Comparison of ENCODE assay signal across 8 mouse cellular contexts in the genomic region with DNA sequence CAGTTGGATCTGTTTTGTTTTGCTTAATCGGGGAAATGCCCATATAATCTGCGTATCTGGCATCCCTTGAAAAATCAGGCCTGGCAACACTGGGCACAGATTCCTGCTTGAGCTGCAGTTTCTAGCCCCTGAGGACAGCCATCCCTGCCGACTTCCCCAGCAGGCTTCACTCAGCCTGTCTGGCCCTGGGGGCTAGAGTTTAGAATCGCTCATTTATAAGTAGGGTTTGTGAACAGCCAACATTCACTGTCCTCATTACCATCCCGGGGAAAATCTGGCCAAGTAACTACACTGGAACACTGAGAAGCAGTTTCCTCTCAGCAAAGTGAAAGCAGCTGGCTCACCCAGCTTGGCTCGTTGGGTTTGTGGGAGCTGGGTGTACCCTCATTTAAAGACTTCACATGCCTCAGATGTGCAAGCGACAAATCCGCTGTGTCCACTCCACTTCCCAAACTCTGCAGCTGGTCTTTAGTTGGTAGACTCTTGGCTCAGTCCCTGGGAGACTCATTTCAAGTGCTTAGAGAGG. TPM values are rescaled to one million over a fixed set of nuclear protein-coding genes. Genes with fewer than 3 reads are reported as not detected.
DNase-seq lines count a peak whose midpoint lies in the region; ATAC-seq lines count a peak whose summit lies in the region.

No protein-coding gene starts in this region.

- no peaks in the 10 kb centered on the region for H3K9me3 ChIP-seq in heart, embryonic 12.5 days (replicated peaks)
- no peaks in the 10 kb centered on the region for H3K9me3 ChIP-seq in embryonic facial prominence, embryonic 15.5 days (replicated peaks)
- no peaks in the 10 kb centered on the region for H3K9me3 ChIP-seq in heart, embryonic 15.5 days (replicated peaks)

- DNase-seq in heart, adult 11 months, result peak; percentile 96
- peak; percentile 21 to 42 for DNase-seq in kidney, postnatal 25 days
- peak; percentile 27 to 29 for DNase-seq in lung, adult 18-20 months
- peak; percentile 38 to 62 for DNase-seq in right cerebral cortex, adult 2 months (ENCODE audit: low spot score in 2 of 2)
- DNase-seq in spleen, postnatal 36 days (ENCODE audit: low spot score in 2 of 2), result no peak

- no peak overlapping the region for H3K9ac ChIP-seq in heart, embryonic 12.5 days
- no peak overlapping the region for H3K9ac ChIP-seq in embryonic facial prominence, embryonic 15.5 days
- 0 out of 2 replicates have a peak overlapping the region, but pooled peaks have one; percentile 25 for H3K9ac ChIP-seq in heart, embryonic 15.5 days

- no peak overlapping the region for H3K27ac ChIP-seq in heart, embryonic 12.5 days (ENCODE audit: poor library complexity, severe bottlenecking)
- peak overlapping the region; percentile 71 for H3K27ac ChIP-seq in embryonic facial prominence, embryonic 15.5 days (replicated peaks)
- peak overlapping the region; percentile 58 for H3K27ac ChIP-seq in heart, embryonic 15.5 days

- 65% methylated on average over 8 of the region's 8 CpGs for WGBS in heart, embryonic 12.5 days
- 17% methylated on average over 8 of the region's 8 CpGs for whole genome bisulfite sequencing in embryonic facial prominence, embryonic 15.5 days
- 55% methylated on average over 8 of the region's 8 CpGs for WGBS in heart, embryonic 15.5 days

- H3K27me3 ChIP-seq in heart, embryonic 12.5 days (replicated peaks), result no peaks in the 10 kb centered on the region
- H3K27me3 ChIP-seq in embryonic facial prominence, embryonic 15.5 days, result no peaks in the 10 kb centered on the region
- no peaks in the 10 kb centered on the region for H3K27me3 ChIP-seq in heart, embryonic 15.5 days

- peaks cover 21% of the 10 kb centered on the region for H3K4me1 ChIP-seq in heart, embryonic 12.5 days (replicated peaks)
- peaks cover 21% of the 10 kb centered on the region for H3K4me1 ChIP-seq in embryonic facial prominence, embryonic 15.5 days
- peaks cover 11% of the 10 kb centered on the region for H3K4me1 ChIP-seq in heart, embryonic 15.5 days (replicated peaks)

- H3K4me3 ChIP-seq in heart, embryonic 12.5 days, result no peak overlapping the region
- no peak overlapping the region; the same call in 1 of the 2 replicates for H3K4me3 ChIP-seq in embryonic facial prominence, embryonic 15.5 days (replicated peaks)
- no peak overlapping the region for H3K4me3 ChIP-seq in heart, embryonic 15.5 days

- ATAC-seq in heart, embryonic 12.5 days (ENCODE audit: insufficient number of reproducible peaks, low FRiP score), result no peak
- ATAC-seq in embryonic facial prominence, embryonic 15.5 days (ENCODE audit: insufficient number of reproducible peaks, low FRiP score, low TSS enrichment, low read depth), result peak; percentile 79
- no peak for ATAC-seq in heart, embryonic 15.5 days (replicated peaks; ENCODE audit: insufficient number of reproducible peaks, insufficient read depth, low FRiP score, low read depth)

- H3K36me3 ChIP-seq in heart, embryonic 12.5 days, result no peaks in the 10 kb centered on the region
- H3K36me3 ChIP-seq in embryonic facial prominence, embryonic 15.5 days, result no peaks in the 10 kb centered on the region
- no peaks in the 10 kb centered on the region for H3K36me3 ChIP-seq in heart, embryonic 15.5 days

- H3K4me2 ChIP-seq in heart, embryonic 12.5 days, result no peak overlapping the region
- H3K4me2 ChIP-seq in embryonic facial prominence, embryonic 15.5 days (replicated peaks), result peak overlapping the region; percentile 36
- H3K4me2 ChIP-seq in heart, embryonic 15.5 days, result peak overlapping the region; percentile 36; the same call in 1 of the 2 replicates

RNA-seq across cellular contexts. Expression of gene Ssr3, which starts 49.2 kb away (rescaled TPM):
- 248 and 252 TPM in 2 replicates for polyA plus RNA-seq in heart, embryonic 12.5 days (2016; fragmentation: Nextera tagmentation; extraction: Ambion mirVana)
- polyA plus RNA-seq in embryonic facial prominence, embryonic 15.5 days (2015; fragmentation: Nextera tagmentation; extraction: Ambion mirVana), result 265 and 271 TPM in 2 replicates
- 193 and 207 TPM in 2 replicates for polyA plus RNA-seq in heart, embryonic 15.5 days (2015; fragmentation: Nextera tagmentation; extraction: Ambion mirVana)

Comparison
In these comparisons a context has a peak if more than half of its experiments do, and no peak if none do; other contexts are left out.
1. DNase-seq: peak in heart, adult 11 months (single experiment), kidney, postnatal 25 days (2 of 2), lung, adult 18-20 months (2 of 2) and right cerebral cortex, adult 2 months (2 of 2); none in spleen, postnatal 36 days (0 of 2).